Mouse (Mus musculus) ES-Bruce4 (cell line): ENCODE measurements around the gene Mbnl1. TPM values are rescaled to one million over a fixed set of nuclear protein-coding genes. Genes with fewer than 3 reads are reported as not detected.

ENCODE experiments used
- H3K27ac ChIP-seq: 2 replicates; pipeline ENCODE4 v1.5.1; 2012; ENCODE audit warnings: low read length, inconsistent platforms; ENCODE audit not compliant: insufficient read depth
- H3K27me3 ChIP-seq: 2 replicates; pipeline ENCODE4 v1.6.1; 2012; ENCODE audit warnings: mild to moderate bottlenecking, low read length, inconsistent platforms; ENCODE audit not compliant: control insufficient read depth, poor library complexity, insufficient read depth, severe bottlenecking
- H3K36me3 ChIP-seq: 2 replicates; pipeline ENCODE4 v1.6.1; 2012; ENCODE audit warnings: inconsistent platforms, mild to moderate bottlenecking, low read length, moderate library complexity; ENCODE audit not compliant: control insufficient read depth, poor library complexity, insufficient read depth, severe bottlenecking
- H3K4me1 ChIP-seq: one replicate; pipeline ENCODE4 v1.8.1; 2011; ENCODE audit warnings: low read length; ENCODE audit not compliant: control insufficient read depth, insufficient read depth
- H3K4me3 ChIP-seq: 2 replicates; pipeline ENCODE4 v1.5.1; 2011; ENCODE audit warnings: low read depth, mild to moderate bottlenecking, low read length
- H3K9ac ChIP-seq: 2 replicates; pipeline ENCODE4 v1.6.1; 2012; ENCODE audit warnings: low read depth, mild to moderate bottlenecking, inconsistent platforms; ENCODE audit not compliant: poor library complexity, severe bottlenecking
- H3K9me3 ChIP-seq: replicated peaks from 2 replicates; pipeline ENCODE4 v1.6.1; 2012; ENCODE audit warnings: mild to moderate bottlenecking, low read length, inconsistent platforms; ENCODE audit not compliant: control insufficient read depth, poor library complexity, insufficient read depth, severe bottlenecking
- CTCF ChIP-seq: IDR thresholded peaks from one replicate; pipeline ENCODE4 v1.8.1; 2011; ENCODE audit warnings: low read depth, low read length
- EP300 ChIP-seq: IDR thresholded peaks from 2 replicates; pipeline ENCODE4 v1.6.1; 2011; ENCODE audit warnings: low read depth, low read length; ENCODE audit not compliant: insufficient read depth
- POLR2A ChIP-seq: IDR thresholded peaks from one replicate; pipeline ENCODE4 v1.8.1; 2011; ENCODE audit warnings: low read length; ENCODE audit not compliant: insufficient read depth
- polyA plus RNA-seq: library from polyadenylated mRNA; stranded (reverse); fragments of >200 nt; gene quantifications from 2 replicates; pipeline ENCODE4 v1.2.4, GENCODE M21; 2011; ENCODE audit warnings: low read depth; ENCODE audit not compliant: missing spikeins, insufficient read depth, insufficient read length

The Mbnl1 gene
- polyA plus RNA-seq, 1 experiment = 26.6 TPM

GRCm38 (mm10) chr3:60553011-60553410 is 80.4 kb downstream of the Mbnl1 start:
- H3K27ac ChIP-seq = no peak overlapping the region
- H3K27me3 ChIP-seq = no peaks in the 10 kb centered on the region
- H3K4me1 ChIP-seq = no peaks in the 10 kb centered on the region
- no peak overlapping the region for H3K9ac ChIP-seq
- no peak overlapping the region for H3K4me3 ChIP-seq
- H3K36me3 ChIP-seq = no peaks in the 10 kb centered on the region
- H3K9me3 ChIP-seq = no peaks in the 10 kb centered on the region
- TF ChIP-seq EP300 = no peak
- no peak for TF ChIP-seq POLR2A
- TF ChIP-seq CTCF = no peak

GRCm38 (mm10) chr3:60556596-60556995 is 84.0 kb downstream of the Mbnl1 start:
- TF ChIP-seq CTCF (no peak), EP300 (no peak), POLR2A (no peak)
- Histone ChIP-seq H3K36me3 (no peaks in the 10 kb centered on the region), H3K27me3 (no peaks in the 10 kb centered on the region), H3K4me3 (no peak overlapping the region), H3K9me3 (no peaks in the 10 kb centered on the region), H3K9ac (no peak overlapping the region), H3K4me1 (no peaks in the 10 kb centered on the region), H3K27ac (no peak overlapping the region)

GRCm38 (mm10) chr3:60558252-60558862 is 85.7 kb downstream of the Mbnl1 start:
- Histone ChIP-seq H3K27me3 (no peaks in the 10 kb centered on the region), H3K36me3 (no peaks in the 10 kb centered on the region), H3K27ac (no peak overlapping the region), H3K4me1 (no peaks in the 10 kb centered on the region), H3K9me3 (no peaks in the 10 kb centered on the region), H3K4me3 (no peak overlapping the region), H3K9ac (no peak overlapping the region)
- no peak for TF ChIP-seq CTCF
- TF ChIP-seq EP300 = no peak
- no peak for TF ChIP-seq POLR2A

GRCm38 (mm10) chr3:60559762-60560161 is 87.1 kb downstream of the Mbnl1 start:
- no peak for TF ChIP-seq EP300
- TF ChIP-seq CTCF = no peak
- TF ChIP-seq POLR2A = no peak
- no peak overlapping the region for H3K9ac ChIP-seq
- no peak overlapping the region for H3K27ac ChIP-seq
- H3K4me1 ChIP-seq = no peaks in the 10 kb centered on the region
- no peak overlapping the region for H3K4me3 ChIP-seq
- H3K9me3 ChIP-seq = no peaks in the 10 kb centered on the region
- no peaks in the 10 kb centered on the region for H3K36me3 ChIP-seq
- no peaks in the 10 kb centered on the region for H3K27me3 ChIP-seq

GRCm38 (mm10) chr3:60563529-60564243 is 91.1 kb downstream of the Mbnl1 start:
- TF ChIP-seq CTCF = no peak
- no peak for TF ChIP-seq EP300
- no peak for TF ChIP-seq POLR2A
- H3K27ac ChIP-seq = no peak overlapping the region
- H3K9me3 ChIP-seq = no peaks in the 10 kb centered on the region
- no peak overlapping the region for H3K9ac ChIP-seq
- no peaks in the 10 kb centered on the region for H3K4me1 ChIP-seq
- H3K36me3 ChIP-seq = no peaks in the 10 kb centered on the region
- no peak overlapping the region for H3K4me3 ChIP-seq
- no peaks in the 10 kb centered on the region for H3K27me3 ChIP-seq

- no peak for TF ChIP-seq POLR2A
- no peak for TF ChIP-seq EP300
- H3K27me3 ChIP-seq = no peaks in the 10 kb centered on the region
- no peaks in the 10 kb centered on the region for H3K36me3 ChIP-seq
- H3K9me3 ChIP-seq = no peaks in the 10 kb centered on the region
- no peak overlapping the region for H3K4me3 ChIP-seq
- H3K9ac ChIP-seq = no peak overlapping the region
- H3K4me1 ChIP-seq = peaks cover 1% of the 10 kb centered on the region
- H3K27ac ChIP-seq = no peak overlapping the region
Observed at GRCm38 (mm10) chr3:60564244-60564643, 91.6 kb downstream of the Mbnl1 start.
